Mouse (Mus musculus): Measurements from ENCODE around the gene Tasp1. TPM values are rescaled to one million over a fixed set of nuclear protein-coding genes. Genes with fewer than 3 reads are reported as not detected.
A peak's percentile ranks its signal among the peaks of the same experiment; 100 is the strongest.
"Not testable (repeated sequence)": the region's sequence is repeated elsewhere in the genome, so short reads cannot be mapped to it uniquely, and the experiment has no call there.

The Tasp1 gene
- polyA plus RNA-seq, 1 experiment from 2014 or later, result 16.0 TPM

DNA sequence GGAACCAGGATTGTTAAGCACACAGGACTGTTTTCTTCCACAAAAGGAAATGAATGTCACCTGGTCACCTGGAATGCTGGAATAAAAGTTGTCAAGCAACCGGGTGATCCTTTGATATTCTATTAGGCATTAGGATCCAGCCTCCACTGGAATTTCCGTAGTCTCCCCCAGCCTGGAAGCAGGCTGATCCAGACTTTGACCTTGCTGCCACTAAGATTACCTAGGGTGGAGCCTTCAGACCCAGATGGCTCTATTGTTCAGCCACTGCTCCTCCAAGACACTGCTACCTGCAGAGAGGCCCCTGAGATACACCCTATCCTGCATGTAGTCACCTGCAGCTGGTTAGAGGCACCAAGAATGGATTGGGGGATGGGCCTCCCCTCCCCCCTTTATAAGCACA is 192.8 kb downstream of the Tasp1 start:
- H3K36me3 ChIP-seq, result no peaks in the 10 kb centered on the region
- no peak overlapping the region for H3K4me3 ChIP-seq (replicated peaks)
- no peaks in the 10 kb centered on the region for H3K9me3 ChIP-seq
- H3K4me1 ChIP-seq (replicated peaks), result peaks cover 7% of the 10 kb centered on the region
- no peak overlapping the region for H3K9ac ChIP-seq (replicated peaks)
- H3K27me3 ChIP-seq, result no peaks in the 10 kb centered on the region
- WGBS, result 47% methylated on average over 2 of the region's 2 CpGs
- no peak for ATAC-seq
- no peak overlapping the region for H3K27ac ChIP-seq
- no peak overlapping the region for H3K4me2 ChIP-seq (replicated peaks)

- H3K4me1 ChIP-seq (replicated peaks); H3K27me3 ChIP-seq; H3K4me2 ChIP-seq (replicated peaks); H3K9me3 ChIP-seq; H3K36me3 ChIP-seq; H3K27ac ChIP-seq; ATAC-seq; H3K4me3 ChIP-seq (replicated peaks); H3K9ac ChIP-seq (replicated peaks): not testable (repeated sequence)
- 100% methylated on average over 2 of the region's 2 CpGs for WGBS
Measured at GRCm38 (mm10) chr2:139869071-139869470, 197.5 kb downstream of the Tasp1 start.

DNA sequence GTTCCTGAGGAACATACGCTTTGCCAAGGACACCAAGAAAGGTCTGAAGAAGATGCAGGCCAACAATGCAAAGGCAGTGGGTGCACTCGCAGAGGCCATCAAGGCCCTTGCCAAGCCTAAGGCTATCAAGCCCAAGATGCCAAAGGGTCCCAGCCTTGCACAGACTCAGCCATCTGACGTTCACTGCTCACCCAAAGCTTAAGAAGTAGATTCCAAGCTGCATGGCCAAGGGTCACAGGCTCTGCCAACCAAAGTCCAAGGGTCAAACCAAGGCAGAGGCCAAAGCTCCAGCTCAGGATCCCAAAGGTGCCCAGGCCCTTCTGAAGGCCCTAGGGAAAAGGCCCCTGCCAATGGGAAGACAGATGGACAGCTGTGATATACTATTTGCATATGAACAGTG is 203.2 kb downstream of the Tasp1 start:
- H3K9me3 ChIP-seq; H3K4me1 ChIP-seq (replicated peaks); H3K4me2 ChIP-seq (replicated peaks); H3K27ac ChIP-seq; H3K4me3 ChIP-seq (replicated peaks); H3K36me3 ChIP-seq; H3K27me3 ChIP-seq; H3K9ac ChIP-seq (replicated peaks); ATAC-seq: not testable (repeated sequence)
- WGBS, result 96% methylated on average over 3 of the region's 3 CpGs

GRCm38 (mm10) chr2:139860133-139860494 is 206.5 kb downstream of the Tasp1 start:
- Histone ChIP-seq H3K9me3 (no peaks in the 10 kb centered on the region), H3K4me1 (replicated peaks) (no peaks in the 10 kb centered on the region), H3K27me3 (no peaks in the 10 kb centered on the region), H3K9ac (replicated peaks) (no peak overlapping the region), H3K27ac (no peak overlapping the region), H3K4me2 (replicated peaks) (no peak overlapping the region), H3K4me3 (replicated peaks) (no peak overlapping the region), H3K36me3 (no peaks in the 10 kb centered on the region)
- 94% methylated on average over 5 of the region's 5 CpGs for WGBS
- ATAC-seq, result no peak

DNA sequence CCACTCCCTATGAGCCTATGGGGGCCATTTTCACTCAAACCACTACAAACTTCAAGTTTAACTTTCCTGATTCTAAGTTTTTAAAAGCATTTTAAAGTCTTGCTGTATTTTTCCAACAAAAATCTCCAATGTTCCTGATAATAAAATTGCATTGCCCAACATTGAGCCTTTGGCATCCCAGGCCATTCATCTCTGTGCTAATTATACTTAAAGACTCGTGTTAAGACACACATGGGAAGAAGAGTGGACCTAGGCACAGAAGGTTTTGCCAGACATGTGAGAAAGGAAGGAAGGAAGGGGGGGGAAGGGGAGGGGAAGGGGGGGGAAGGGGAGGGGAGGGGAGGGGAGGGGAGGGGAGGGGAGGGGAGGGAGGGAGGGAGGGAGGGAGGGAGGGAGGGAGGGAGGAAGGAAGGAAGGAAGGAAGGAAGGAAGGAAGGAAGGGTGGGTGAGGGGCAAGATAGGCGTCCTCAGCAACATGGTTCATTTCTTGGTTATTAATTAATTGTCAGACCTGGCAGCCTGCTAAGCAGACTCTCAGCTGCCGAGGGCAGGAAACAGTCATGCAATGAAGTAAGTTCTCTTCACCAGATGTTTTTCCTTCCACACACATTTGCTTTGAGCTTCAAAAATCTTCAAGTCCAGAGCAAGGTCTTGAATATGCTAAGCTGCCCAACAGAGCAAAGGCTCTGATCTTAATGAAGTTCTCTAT is 207.0 kb downstream of the Tasp1 start:
- Histone ChIP-seq H3K4me1 (replicated peaks) (no peaks in the 10 kb centered on the region), H3K4me2 (replicated peaks) (no peak overlapping the region), H3K9me3 (no peaks in the 10 kb centered on the region), H3K4me3 (replicated peaks) (no peak overlapping the region), H3K36me3 (no peaks in the 10 kb centered on the region), H3K27me3 (no peaks in the 10 kb centered on the region), H3K27ac (no peak overlapping the region), H3K9ac (replicated peaks) (no peak overlapping the region)
- no peak for ATAC-seq
- WGBS, result 84% methylated on average over 3 of the region's 3 CpGs

DNA sequence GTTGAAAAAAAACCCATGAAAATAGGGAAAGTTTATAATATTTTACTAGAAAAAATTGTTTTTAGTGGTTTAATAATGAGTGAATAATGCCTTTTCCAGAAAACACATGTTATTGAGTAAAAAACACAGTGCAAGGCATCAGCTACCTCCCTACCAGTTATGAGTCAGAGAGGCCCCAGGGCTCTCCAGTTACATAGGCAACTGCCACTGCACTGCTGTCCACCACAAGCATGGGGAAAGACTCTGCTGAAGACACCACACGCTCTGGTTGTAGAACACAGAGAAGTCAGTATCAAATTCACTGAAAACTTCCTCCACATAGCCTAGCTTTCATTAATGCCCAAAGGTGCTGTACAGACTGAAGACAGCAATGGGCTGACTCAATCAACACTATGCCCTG is 217.0 kb downstream of the Tasp1 start:
- no peak overlapping the region for H3K4me3 ChIP-seq (replicated peaks)
- no peaks in the 10 kb centered on the region for H3K36me3 ChIP-seq
- H3K4me1 ChIP-seq (replicated peaks), result no peaks in the 10 kb centered on the region
- WGBS, result 90% methylated on average over 1 of the region's 1 CpGs
- H3K9ac ChIP-seq (replicated peaks), result no peak overlapping the region
- no peaks in the 10 kb centered on the region for H3K9me3 ChIP-seq
- ATAC-seq, result no peak
- no peak overlapping the region for H3K4me2 ChIP-seq (replicated peaks)
- no peak overlapping the region for H3K27ac ChIP-seq
- no peaks in the 10 kb centered on the region for H3K27me3 ChIP-seq

- no peaks in the 10 kb centered on the region for H3K9me3 ChIP-seq
- H3K4me1 ChIP-seq (replicated peaks), result no peaks in the 10 kb centered on the region
- H3K4me2 ChIP-seq (replicated peaks), result no peak overlapping the region
- no peak overlapping the region for H3K9ac ChIP-seq (replicated peaks)
- H3K27ac ChIP-seq, result no peak overlapping the region
- WGBS, result 91% methylated on average over 1 of the region's 1 CpGs
- ATAC-seq, result no peak
- no peaks in the 10 kb centered on the region for H3K27me3 ChIP-seq
- H3K4me3 ChIP-seq (replicated peaks), result no peak overlapping the region
- no peaks in the 10 kb centered on the region for H3K36me3 ChIP-seq
Measured at GRCm38 (mm10) chr2:139841359-139841758, 225.2 kb downstream of the Tasp1 start.

GRCm38 (mm10) chr2:139840941-139841340 is 225.7 kb downstream of the Tasp1 start:
- WGBS, result 65% methylated on average over 5 of the region's 5 CpGs
- no peak for ATAC-seq

DNA sequence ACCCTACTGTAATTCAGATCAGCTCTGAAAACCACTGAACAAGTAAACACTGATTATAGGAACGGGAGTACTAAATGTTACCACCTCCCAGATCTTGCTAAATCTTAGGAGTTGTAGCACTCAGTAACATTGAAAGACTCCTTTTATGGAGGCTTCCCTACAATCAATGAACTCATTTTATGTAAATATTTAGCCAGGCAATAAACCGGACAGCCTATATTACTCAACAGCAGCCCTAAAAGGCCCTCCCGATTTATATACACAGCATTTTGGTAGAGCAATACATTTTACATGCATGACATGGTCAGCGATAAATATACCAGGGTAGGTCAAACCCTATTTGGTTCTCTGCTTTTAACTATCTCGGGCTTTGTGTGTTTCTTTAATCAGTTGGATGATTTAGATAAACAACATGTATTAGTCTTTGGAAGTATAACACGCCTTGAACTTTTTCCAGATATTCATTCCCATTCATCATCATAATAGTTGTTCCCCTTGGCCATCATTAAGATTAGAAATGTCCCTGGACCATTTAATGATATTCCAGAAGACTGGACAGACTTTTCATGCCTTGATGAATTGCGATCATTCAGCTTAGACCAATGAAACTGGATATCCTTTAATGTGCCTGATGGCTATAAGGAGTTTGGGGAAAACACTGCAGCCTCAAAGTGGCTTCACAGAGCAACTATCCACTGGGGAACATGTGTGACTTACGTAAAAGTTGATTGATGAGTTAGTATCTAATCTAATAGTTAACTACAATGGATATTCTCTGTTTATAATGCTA is 244.8 kb downstream of the Tasp1 start:
- no peaks in the 10 kb centered on the region for H3K4me1 ChIP-seq (replicated peaks)
- 93% methylated on average over 8 of the region's 8 CpGs for WGBS
- H3K4me2 ChIP-seq (replicated peaks), result no peak overlapping the region
- no peaks in the 10 kb centered on the region for H3K36me3 ChIP-seq
- H3K9ac ChIP-seq (replicated peaks), result no peak overlapping the region
- H3K9me3 ChIP-seq, result no peaks in the 10 kb centered on the region
- H3K4me3 ChIP-seq (replicated peaks), result no peak overlapping the region
- H3K27me3 ChIP-seq, result no peaks in the 10 kb centered on the region
- ATAC-seq, result no peak
- no peak overlapping the region for H3K27ac ChIP-seq

More at GRCm38 (mm10) chr2:139840941-139841340, 225.7 kb downstream of the Tasp1 start:
- Histone ChIP-seq H3K4me3 (replicated peaks) (no peak overlapping the region), H3K4me1 (replicated peaks) (no peaks in the 10 kb centered on the region), H3K4me2 (replicated peaks) (no peak overlapping the region), H3K27ac (no peak overlapping the region), H3K9ac (replicated peaks) (no peak overlapping the region), H3K9me3 (no peaks in the 10 kb centered on the region), H3K36me3 (no peaks in the 10 kb centered on the region), H3K27me3 (no peaks in the 10 kb centered on the region)

GRCm38 (mm10) chr2:139817275-139817674 is 249.3 kb downstream of the Tasp1 start:
- H3K27me3 ChIP-seq, result no peaks in the 10 kb centered on the region
- no peak overlapping the region for H3K4me3 ChIP-seq (replicated peaks)
- no peak for ATAC-seq
- H3K9ac ChIP-seq (replicated peaks), result no peak overlapping the region
- no peak overlapping the region for H3K4me2 ChIP-seq (replicated peaks)
- H3K27ac ChIP-seq, result no peak overlapping the region
- WGBS, result 85% methylated on average over 3 of the region's 3 CpGs
- H3K4me1 ChIP-seq (replicated peaks), result no peaks in the 10 kb centered on the region
- no peaks in the 10 kb centered on the region for H3K9me3 ChIP-seq
- no peaks in the 10 kb centered on the region for H3K36me3 ChIP-seq

DNA sequence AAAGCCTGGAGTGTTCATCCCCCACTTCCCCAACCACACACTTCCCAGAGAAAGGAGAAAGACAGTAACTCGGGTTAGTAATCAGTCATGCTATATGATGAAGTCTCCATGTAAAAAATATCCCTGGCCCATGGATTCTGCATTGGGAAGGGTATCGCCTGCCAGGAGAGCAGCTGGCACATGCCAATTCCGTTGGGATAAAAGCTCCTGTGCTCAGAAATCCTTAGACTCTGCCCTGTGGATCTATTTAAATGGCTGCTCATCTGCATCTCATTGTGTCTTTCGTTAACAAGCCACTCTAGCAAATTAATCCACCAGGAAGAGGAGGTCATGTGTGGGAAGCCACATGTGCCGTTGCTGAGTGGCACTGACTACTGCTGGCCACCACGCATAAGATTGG is 258.7 kb downstream of the Tasp1 start:
- no peak overlapping the region for H3K4me3 ChIP-seq (replicated peaks)
- H3K9me3 ChIP-seq, result no peaks in the 10 kb centered on the region
- no peak overlapping the region for H3K9ac ChIP-seq (replicated peaks)
- H3K4me1 ChIP-seq (replicated peaks), result no peaks in the 10 kb centered on the region
- no peaks in the 10 kb centered on the region for H3K36me3 ChIP-seq
- 80% methylated on average over 6 of the region's 6 CpGs for WGBS
- H3K27ac ChIP-seq, result no peak overlapping the region
- peak; percentile 48; the same call in 1 of the 2 replicates for ATAC-seq
- no peaks in the 10 kb centered on the region for H3K27me3 ChIP-seq
- H3K4me2 ChIP-seq (replicated peaks), result no peak overlapping the region

DNA sequence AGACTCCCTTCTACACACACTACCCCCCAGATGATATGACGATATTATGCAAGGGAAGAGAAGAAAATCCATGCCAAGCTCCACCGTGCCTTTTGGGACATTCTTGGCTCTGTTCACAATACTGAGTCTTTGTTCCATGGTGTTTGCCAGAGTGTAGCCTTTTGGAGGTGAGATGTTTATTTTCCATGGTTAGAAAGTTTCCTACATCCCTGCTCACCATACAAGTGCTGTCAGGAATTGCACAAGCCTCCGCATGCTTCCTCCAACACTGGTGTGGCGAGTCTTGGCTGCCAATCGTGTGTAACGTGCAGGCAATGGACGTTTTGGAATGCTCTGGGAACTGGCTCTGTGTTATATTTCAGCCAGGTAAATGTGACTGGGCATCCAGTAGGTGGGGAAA is 262.6 kb downstream of the Tasp1 start:
- 89% methylated on average over 7 of the region's 7 CpGs for WGBS
- no peak overlapping the region for H3K4me2 ChIP-seq (replicated peaks)
- no peaks in the 10 kb centered on the region for H3K4me1 ChIP-seq (replicated peaks)
- H3K4me3 ChIP-seq (replicated peaks), result no peak overlapping the region
- no peaks in the 10 kb centered on the region for H3K36me3 ChIP-seq
- ATAC-seq, result no peak
- no peaks in the 10 kb centered on the region for H3K27me3 ChIP-seq
- H3K9me3 ChIP-seq, result no peaks in the 10 kb centered on the region
- no peak overlapping the region for H3K9ac ChIP-seq (replicated peaks)
- H3K27ac ChIP-seq, result no peak overlapping the region

All from midbrain, embryonic 13.5 days (tissue).